Mouse (Mus musculus) adrenal gland, adult 18-20 months (tissue): ENCODE data around the gene Uggt1. TPM values are rescaled to one million over a fixed set of nuclear protein-coding genes. Genes with fewer than 3 reads are reported as not detected.
A peak's percentile ranks its signal among the peaks of the same experiment; 100 is the strongest.

Experiments used
- DNase-seq, 2 experiments: peaks; one replicate each; pipeline ENCODE4 v3.0.0; 2021 to 2022; ENCODE audit warnings: low spot score in 2 of 2
- long read RNA-seq, 2 experiments: library from polyadenylated mRNA; stranded (forward); transcript quantifications; one replicate each; pipeline ENCODE4 v2.0.0; 2021
- total RNA-seq, 2 experiments: library from RNA; stranded (reverse); gene quantifications; 1 replicate in 1 of 2; 2 replicates in 1 of 2; pipeline ENCODE4 v1.2.3; 2021

The Uggt1 gene
- total RNA-seq, result 10 to 100 TPM; 37.4 to 46.4 TPM
- long read RNA-seq, experiment 1, full-length matches to known transcripts, result 10 of 16 reads
- long read RNA-seq, experiment 1, partial matches to known transcripts, result 2 of 16 reads
- long read RNA-seq, experiment 1, other reads (novel, unspliced or antisense), result 4 of 16 reads
- long read RNA-seq, experiment 2, full-length matches to known transcripts, result 8 of 22 reads
- long read RNA-seq, experiment 2, partial matches to known transcripts, result 3 of 22 reads
- long read RNA-seq, experiment 2, other reads (novel, unspliced or antisense), result 11 of 22 reads

DNA sequence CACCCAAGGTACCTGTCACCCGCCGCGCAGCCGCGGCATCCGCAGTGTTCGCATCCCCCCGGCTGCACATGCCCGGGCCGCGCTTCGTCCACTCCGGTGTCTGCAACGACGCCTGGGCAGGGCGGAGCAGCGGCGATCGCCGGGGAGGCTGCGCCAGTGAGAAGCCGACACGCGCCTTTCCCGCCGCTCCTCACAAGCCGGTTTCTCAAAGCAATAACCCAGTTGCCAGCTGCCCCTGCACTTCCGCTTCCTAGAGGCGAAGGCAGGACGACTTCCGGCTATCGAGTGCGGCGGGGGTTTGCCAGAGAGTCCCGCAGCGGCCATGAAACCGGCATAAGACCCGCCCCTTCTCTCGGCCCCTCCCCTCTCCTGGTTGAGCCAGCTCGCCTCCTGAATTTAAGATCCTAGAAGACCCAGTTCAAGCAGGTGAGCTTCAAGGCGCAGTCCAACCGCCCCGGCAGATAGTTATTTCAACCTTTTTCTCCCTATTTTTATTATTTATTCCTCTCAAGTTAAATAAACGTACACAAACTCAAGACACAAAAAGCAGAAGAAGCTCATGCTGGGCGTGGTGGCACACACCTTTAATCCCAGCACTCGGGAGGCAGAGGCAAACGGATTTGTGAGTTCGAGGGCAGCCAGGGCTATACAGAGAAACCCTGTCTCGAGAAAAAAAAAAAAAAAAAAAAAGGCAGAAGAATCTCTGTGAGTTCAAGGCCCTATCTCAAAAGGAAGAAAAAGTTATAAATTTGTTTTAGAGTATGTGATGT lies at the start of gene Uggt1:
Gene Uggt1 (minus strand): TSS at position 663 of the 770 bp plus-strand sequence.
- DNase-seq, result peak; percentile 82 to 83

DNA sequence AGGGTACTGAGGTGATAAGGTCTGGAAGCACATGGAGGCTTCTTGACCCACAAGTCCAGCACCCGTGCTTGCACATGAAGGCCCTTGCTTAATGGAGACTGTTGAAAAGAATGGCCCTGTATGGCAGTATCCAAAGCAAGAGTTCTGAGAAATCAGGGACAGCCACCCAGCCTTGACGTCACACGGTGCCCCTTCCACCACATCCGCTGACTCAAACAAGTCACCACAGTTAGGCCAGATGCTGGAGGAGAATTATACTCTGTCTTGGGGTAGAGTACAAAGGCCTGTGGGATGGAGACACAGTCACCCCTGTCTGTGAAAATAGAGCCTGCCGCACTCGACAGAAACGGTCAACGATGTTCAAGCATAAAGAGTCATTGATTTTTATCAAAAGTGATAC lies 49.0 kb upstream of the Uggt1 start:
- no peak for DNase-seq

DNA sequence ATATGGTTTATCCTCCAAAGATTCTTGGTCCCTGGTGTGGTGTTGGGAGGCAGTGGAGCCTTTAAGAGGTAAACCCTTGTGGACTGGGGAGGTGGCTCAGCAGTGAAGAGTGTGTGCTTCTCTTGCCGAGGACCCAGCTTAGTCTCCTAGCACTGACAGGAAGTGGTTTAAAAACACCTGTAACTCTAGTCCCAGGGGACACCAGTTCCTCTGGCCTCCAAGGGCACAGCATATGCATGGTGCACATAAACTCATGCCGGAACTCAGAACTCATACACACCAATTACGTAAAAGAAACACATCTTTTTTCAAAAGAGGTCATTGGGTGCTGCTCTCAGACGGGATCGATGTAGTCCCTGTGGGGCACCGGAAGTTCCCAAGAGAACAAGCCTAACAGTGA lies 37.3 kb upstream of the Uggt1 start:
- no peak for DNase-seq

DNA sequence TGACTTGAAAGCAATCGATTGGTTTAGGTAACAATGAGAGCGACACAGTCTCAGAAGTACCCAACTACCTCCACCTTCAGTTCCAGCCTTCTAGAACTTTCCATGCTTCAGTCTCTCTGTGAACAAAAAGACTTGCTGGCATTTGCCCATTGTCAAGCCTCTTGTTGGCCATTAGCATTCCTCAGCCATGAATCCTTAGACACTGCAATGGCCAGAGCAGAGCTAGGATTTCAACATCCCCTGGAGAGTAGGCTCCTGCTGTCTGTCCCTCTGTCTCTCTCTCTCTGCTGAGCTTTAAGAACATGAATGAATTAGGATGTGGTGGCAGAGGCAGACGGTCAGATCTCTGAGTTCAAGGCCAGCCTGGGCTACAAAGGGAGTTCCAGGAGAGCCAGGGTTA lies 36.4 kb upstream of the Uggt1 start:
- DNase-seq, result no peak

DNA sequence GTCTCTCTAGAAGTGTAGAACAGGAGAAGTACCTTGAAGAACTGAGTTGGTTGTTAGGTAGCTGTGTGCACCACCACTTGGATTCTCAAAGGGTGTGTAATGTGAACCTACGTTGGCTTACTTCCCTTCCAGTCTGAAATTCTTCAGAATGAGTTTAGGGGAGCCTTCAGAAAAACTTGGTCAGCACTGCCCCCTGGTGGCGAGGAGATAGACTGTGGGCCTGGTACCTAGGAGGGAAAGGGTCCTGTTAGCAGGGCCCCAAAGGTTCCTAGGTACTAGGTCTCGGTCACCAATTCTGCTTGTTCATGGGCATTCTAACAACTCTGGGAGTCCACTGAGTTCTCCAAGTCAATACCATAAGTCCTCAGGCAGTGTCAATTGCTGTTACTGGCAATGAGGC lies 34.7 kb upstream of the Uggt1 start:
- DNase-seq, result peak; percentile 80 to 87

DNA sequence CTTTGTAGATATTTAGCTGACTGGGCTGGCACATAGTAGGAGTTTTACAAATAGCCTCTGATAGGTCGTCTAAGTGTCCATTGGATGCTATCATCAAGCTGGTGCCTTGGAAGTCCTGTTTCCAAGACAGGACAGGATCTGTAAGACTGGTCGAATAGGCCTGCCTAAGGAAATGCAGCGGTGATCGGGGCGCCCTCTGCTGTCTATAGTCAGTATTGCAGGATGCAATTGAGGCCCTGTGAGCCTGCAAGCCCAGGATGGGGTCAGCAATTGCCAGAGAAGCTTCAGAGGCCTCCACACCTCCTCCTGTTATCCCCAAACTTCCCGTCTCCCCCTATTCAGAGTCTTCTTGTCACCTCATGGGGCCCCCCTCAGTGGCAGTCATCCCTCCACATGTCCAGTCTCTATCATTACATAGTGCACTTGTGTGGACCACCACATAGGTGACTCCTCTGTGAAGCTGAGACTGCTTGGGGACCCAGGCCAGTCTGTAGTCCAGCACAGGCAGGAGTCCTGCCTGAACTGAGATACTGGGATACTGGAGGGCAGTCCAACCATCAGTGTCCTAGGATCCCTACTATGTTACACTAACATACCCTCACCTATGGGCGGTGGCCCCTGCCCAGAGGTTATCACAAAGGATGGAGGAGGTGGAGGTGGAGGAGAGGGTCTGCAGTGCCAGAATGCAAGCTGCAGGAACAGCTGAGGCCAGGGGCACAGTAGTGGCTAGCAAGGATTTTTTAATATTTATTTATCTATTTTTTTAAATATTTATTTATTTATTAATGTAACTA lies 32.9 kb upstream of the Uggt1 start:
- peak; percentile 84 to 89 for DNase-seq

DNA sequence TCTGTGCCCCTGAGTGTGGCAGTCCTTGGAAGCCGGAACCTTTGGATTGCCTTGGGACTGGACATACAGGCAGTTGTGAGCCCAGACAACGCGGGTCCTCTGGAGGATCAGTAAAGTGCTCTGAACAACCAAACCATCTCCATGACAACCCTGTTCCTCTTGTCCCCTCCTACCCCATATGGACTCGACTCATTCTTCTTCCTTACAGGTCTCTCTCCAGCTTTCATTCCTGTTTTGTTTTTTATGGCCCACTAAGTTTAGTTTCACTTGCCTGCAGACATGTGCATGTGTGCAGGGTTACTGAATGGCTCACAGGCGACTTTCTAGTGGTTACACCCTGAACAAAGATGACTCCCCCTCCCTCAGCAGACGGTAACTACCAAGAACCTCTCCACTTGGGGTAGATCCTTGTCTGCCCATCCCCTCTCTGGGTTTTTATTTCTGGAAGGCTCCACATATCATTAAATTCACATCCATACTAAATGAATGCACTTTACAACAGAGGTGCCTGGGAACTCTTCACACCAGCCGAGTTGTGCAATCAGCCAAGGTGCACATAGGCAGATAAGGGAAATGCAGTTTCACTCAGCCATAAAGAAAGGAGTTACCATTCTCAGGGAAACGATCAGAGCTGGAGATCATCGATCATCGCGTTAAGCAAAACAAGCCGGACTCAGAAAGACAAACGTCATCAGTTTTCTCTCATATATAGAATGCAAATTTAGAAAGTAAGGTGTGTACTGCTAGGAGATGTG lies 31.3 kb upstream of the Uggt1 start:
- no peak for DNase-seq

DNA sequence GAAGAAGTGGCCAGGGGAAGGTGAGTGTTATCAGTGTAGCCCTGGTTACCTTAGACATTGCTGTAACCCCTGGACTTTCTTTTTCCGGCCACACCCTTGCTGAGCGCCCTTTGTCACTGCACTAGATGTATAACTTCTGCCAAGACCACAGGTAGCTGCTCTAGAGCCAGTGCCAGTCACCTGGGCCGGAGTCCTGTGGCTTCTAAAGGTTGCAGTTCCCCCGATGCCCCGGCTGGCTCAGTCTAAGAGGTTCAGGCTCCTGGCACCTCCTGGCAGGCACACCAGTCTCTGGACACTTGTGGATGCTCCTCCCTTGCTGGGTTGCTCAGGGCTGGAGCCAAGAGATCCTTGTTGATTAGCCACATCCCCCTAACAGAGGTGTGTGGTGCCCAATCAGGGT lies 29.9 kb upstream of the Uggt1 start, which contains the start of gene Neurl3:
Gene Neurl3 (minus strand): TSS at position 225 of the 400 bp plus-strand sequence.
- DNase-seq, result no peak

DNA sequence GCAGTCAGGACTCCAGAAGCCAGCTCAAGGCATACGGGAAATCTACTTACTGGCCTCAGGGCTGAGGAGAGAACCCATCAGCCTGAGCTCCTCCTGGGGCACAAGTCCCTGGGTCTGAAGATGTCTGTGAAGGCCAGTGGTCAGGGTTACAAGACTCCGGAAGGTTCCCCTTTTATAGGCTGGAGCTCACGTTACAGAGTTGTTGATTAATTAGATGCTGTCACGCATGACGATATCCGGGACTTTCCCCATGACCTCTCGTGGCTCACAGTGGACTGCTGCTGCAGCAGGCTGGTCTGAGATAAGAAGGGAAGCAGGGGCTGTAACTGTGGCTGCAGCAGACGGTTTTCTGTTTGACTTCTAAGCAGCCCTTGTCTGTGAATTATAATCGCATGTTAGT lies 28.8 kb upstream of the Uggt1 start:
- DNase-seq, result peak; percentile 36 to 40

DNA sequence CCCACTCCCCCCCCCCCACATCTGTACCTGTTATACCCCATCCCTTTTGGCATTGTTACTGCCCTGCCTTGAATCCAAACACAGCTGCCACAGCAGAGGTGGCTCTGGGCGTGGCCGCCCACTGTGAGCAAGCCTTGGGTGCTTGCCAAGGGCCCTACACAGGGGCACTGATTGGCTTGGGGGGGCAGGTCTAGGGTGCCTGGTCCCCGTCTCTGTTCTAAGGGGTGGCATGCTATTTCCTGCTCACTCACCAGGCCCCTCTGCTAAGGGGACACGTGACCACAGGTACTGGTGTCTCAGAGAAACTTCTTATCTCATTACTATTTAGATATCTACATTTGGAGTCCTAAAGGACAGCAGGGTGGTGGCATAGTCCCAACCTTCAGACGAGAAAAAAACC lies 28.0 kb upstream of the Uggt1 start:
- peak in 1 of 2 experiments; percentile 38 for DNase-seq

DNA sequence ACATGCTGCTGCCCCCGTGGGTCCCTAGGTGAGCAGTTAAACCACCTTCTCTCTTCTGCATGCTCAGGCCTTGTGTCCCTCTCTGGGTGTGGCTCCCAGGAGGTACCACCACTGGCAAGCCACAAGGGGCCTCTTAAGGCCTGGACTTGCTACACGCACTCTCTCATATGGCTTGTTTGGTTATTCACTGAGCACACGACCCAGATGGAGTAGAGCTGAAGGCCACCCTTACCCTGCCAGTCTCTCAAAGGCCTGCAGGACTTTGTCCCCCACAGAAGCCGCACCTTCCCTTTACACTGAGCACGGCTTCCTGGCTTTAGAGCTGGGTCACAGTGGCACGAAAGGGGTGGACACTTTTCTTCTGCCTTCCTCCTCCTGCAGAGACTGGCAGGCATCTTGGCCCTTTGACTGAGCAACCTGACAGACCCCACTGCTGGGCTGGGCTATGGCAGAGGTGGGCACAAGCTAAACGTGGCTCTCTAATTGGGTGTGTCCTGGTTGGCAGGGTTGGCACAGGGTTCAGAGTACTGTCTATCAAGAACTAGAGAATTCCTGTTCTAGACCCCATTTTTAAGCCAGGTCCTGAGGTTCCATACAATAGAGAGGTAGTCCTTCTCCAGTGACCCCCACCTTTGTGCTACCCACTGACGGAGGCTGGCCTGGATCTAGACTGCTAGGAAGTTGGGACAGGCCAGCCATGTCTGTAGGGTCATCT lies 27.2 kb upstream of the Uggt1 start:
- DNase-seq, result no peak

DNA sequence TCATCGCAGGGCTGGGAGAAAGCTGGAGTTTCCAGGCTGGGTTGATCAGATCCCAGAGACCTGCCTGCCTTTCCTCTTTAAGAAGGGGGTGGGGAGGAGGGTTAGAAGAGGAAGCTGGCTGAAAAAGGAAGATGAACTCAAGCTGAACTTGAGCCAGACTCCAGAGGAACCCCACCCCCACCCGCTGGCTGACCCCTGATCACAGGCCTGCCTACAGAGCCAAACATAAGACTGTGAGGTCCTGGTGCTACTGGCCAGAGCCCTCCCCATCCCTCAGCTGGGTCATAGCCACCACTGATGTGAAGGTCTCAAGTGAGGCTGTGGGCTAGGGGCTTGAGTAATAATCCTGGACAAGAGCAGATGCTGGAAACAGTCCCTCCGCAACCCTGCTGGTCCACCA lies 26.1 kb upstream of the Uggt1 start:
- DNase-seq, result no peak

DNA sequence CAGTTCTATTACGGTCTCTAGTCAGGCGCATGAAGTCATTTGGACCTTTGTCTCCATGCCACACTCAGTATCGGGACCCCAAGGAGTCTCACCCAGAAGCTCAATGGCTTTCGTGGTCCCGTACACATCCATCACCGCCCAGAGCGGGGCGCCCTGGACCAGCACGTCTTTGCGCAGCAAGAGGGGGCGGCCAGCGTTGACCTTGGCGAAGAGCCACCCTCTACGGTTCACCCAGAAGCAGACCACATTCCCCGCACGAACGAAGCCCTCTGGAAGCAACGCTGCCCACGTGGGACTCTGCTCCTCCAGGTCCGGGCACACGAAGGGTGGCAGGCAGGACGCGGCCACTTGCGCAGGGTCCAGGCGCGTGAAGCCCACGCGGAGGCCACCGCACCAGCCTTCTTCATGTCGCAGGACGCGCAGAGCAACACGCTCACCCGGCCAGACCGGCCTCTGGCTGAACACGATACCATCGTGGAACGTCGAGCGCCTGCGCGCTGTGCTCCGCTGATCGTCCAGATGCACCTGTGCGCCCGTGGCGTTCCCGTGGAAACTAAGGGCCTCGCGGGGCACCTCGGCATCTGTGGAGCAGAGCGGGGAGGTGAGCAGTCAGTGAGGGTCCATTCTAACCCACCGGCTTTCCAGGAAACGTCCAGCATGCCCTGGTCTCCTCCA lies 24.7 kb upstream of the Uggt1 start:
- no peak for DNase-seq

DNA sequence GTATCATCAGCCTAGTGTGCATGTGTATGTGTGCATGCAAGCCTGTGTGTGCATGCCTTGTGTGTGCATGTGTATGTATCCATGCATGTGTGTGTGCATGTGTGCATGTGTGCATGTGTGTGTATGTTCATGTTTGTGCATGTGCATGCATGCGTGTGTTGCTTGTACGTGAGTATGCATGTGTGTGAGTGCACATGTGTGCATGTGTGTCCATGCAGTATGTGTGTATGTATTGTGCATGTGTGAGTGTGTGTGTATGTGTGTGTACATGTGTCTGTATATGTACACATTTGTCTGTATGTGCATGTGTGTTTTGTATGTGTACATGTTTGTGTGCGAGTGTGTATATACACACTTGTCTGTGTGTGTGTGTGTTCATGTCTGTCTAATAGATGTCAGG lies 23.1 kb upstream of the Uggt1 start:
- no peak for DNase-seq

DNA sequence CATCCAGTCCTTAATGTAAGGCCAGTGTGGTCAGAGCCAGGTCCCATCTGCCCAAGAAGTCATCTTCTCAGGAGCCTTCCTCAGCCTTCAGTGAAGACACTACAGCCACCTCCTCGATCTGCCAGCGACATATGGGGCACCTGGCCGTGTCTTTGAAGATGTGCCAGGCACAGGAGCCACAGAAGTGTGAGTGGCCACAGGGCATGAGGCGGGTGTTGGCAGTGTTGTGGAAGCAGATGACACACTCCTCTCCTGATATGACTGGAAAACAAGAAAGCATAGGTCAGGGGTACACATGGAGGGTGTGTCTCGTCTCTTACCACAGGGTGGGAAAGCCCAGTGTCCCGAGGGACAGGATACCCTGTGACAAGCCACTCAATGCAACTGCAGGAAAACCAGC lies 21.8 kb upstream of the Uggt1 start:
- no peak for DNase-seq

DNA sequence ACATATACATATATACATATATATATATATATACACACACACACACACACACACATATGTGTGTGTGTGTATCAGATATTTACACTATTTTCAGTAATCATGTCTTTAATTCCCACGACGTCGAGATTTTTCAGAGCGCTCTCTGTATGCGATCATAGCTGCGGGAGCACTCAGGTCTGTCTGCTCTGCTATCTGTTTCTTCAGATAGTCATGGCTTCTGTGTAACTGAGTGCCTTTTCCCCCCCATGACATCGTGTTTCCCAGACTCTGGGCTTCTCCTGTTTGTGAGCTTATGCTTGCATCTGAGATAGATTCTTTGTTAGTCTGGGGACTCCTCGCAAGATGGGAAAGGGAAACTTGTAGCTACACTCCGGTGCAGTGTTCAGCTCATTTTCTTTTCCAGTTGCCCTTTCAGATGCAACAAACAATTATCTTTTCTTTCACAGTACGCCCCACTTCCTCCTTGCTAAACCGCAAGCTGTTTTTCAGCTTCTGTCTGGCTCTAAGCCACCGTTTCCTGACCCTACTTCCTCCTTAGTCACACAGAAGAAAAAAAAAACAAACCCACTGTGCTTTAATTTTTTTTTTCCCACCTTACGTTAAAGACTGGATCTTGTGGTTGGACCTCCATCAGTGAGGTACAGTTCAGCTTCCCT lies 19.4 kb upstream of the Uggt1 start:
- DNase-seq, result no peak

DNA sequence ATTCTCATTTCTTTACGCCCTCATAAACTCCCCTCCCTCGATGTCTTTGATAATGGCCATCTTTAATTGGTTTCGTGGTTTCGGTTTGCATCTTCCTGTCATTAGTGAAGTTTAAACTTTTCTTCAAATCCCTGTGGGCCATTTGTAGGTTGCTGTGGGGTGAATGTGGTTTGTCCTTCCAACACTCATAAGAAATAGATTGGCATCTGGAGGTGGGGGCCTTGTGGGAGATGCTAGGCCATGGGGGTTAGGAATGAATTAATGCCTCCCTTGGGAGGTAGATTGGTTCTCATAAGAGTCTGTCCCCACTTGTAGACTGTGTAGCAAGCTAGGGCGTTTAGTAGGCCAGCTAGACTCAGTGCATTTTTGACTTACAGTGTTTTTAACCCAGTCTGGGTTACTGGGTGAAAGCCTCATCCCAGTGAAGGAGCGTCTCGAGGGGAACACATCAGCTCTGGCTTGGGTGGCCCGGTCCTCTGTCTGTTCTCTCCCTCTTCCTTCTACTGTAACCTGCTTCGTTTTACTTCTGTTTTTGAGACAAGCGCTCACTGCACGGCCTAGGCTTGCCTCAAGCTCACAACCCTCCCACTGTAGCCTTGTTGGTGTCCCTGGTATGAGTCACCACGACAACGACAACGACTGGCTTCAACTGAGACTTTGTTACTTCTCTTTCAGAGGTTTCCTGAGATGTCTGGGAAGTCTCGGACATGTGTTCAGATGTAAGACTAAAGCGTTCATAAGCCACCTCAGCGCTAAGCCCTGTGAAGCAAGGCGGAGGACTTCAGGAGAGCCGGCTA lies 17.4 kb upstream of the Uggt1 start:
- DNase-seq, result no peak

DNA sequence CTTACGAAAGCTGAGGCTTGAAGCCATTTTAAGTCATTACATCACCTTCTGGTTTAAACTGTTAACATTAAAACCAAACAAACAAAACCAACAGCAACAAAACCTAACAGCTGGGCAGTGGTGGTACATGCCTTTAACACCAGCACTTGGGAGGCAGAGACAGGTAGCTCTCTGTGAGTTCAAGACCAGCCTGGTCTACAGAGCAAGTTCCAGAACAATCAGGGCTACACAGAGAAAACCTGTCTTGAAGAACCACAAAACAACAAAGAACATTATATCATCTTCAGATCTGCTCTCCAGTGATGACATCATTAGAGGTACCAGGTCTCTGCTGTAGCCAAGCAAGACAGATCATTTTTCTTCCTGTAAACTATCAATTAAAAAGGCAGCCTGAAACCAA lies 15.9 kb upstream of the Uggt1 start:
- no peak for DNase-seq

DNA sequence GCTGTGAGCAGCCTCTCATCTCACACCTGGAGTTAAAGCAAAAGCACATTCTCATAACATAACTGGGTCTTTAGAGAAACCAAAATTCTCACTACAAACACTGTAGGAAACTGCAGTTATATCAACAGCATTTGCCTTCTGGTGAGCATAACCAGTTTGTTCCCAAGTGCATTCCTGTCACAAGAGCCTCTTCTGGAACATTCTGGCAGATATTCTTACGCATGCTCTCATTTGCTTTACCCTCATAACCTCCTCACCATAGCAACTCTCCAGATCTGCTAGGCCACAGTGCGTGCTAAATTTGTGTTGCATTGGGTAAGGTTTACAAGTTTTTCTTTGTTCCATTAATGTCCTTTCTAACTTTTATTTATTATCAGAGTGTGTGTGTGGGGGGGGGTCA lies 14.8 kb upstream of the Uggt1 start:
- DNase-seq, result no peak
